Mouse (Mus musculus) liver, adult 2 months (tissue): ENCODE measurements around the gene Tmem218.

Source experiments
- CTCF ChIP-seq: fragments of 200-500 bp; IDR thresholded peaks from 2 replicates; pipeline ENCODE4 v1.5.1; 2011; ENCODE audit warnings: low read depth, low read length, control low read depth
- POLR2A ChIP-seq: fragments of 200-500 bp; IDR thresholded peaks from 2 replicates; pipeline ENCODE4 v1.6.1; 2011; ENCODE audit warnings: low read length, control low read depth; ENCODE audit not compliant: insufficient read depth; ENCODE audit errors: extremely low read depth

GRCm38 (mm10) chr9:37245810-37246209, 37.8 kb downstream of the Tmem218 start:
- TF ChIP-seq POLR2A = no peak
- TF ChIP-seq CTCF = no peak
